Mouse (Mus musculus) gastrocnemius, postnatal 10 days (tissue): ENCODE measurements around the gene Tktl1. TPM values are rescaled to one million over a fixed set of nuclear protein-coding genes. Genes with fewer than 3 reads are reported as not detected.
"Not testable (repeated sequence)": the region's sequence is repeated elsewhere in the genome, so short reads cannot be mapped to it uniquely, and the experiment has no call there.

Experiments
- DNase-seq: peaks from one replicate; pipeline ENCODE4 v3.0.0; 2021; ENCODE audit warnings: mixed read lengths
- long read RNA-seq, 2 experiments: library from polyadenylated mRNA; stranded (forward); transcript quantifications; one replicate each; pipeline ENCODE4 v2.0.0; 2021
- total RNA-seq, 2 experiments: library from RNA; stranded (reverse); gene quantifications; 2 replicates each; pipeline ENCODE4 v1.2.3; 2021

Tktl1 gene
- total RNA-seq, result not detected
- long read RNA-seq, experiment 1, result 0 reads
- long read RNA-seq, experiment 2, result 0 reads

- no peak for DNase-seq
Measured at GRCm38 (mm10) chrX:74176959-74177358, at the start of gene Tktl1. Tktl1 (plus strand) TSS chrX:74177259.

DNA sequence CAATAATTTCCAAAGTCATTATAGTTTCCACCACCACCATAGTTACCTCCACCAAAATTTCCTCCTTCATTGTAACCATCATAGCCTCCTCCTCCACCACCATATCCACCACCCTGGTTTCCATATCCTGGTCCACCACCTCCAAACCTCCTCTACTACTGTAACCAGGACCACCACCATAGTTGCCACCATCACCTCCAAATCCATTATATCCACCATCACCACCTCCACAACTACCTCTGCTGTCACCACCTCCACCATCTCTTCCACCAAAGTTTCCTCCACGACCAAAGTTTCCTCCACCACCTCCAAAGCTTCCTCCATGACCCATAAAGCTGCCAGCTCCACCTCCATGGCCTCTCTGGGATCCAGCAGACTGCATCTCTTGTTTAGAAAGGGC, 41.8 kb upstream of the Tktl1 start, which contains the start of gene Mecp2:
TSS of gene Mecp2 (minus strand) at position 101 of the 400 bp plus-strand sequence.
- not testable (repeated sequence) for DNase-seq

- no peak for DNase-seq
Measured at GRCm38 (mm10) chrX:74167738-74168137, 9.3 kb upstream of the Tktl1 start, which contains the start of gene Tex28. Tex28 (minus strand) TSS chrX:74167838.

- no peak for DNase-seq
Measured at GRCm38 (mm10) chrX:74203556-74203955, 26.5 kb downstream of the Tktl1 start.

DNA sequence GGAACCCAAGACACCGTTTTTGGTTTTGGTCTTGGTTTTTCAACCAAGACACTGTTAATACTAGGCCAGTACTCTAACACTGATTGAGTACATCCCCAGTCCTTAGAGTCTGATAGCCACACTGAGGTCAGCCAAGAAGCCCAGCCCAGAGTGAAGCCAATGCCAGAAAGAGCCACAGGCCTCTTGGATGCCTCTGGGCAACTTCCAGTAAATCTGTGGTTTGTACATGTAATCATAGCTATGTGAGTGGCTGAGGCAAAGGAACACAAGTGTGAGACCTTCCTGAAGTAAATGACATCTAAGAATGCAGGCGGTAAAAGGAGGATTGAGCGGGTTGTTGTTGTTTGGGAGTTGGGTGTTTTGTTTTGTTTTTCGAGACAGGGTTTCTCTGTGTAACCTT, 41.4 kb downstream of the Tktl1 start:
- DNase-seq, result no peak

GRCm38 (mm10) chrX:74219449-74219848, 42.4 kb downstream of the Tktl1 start:
- no peak for DNase-seq

DNA sequence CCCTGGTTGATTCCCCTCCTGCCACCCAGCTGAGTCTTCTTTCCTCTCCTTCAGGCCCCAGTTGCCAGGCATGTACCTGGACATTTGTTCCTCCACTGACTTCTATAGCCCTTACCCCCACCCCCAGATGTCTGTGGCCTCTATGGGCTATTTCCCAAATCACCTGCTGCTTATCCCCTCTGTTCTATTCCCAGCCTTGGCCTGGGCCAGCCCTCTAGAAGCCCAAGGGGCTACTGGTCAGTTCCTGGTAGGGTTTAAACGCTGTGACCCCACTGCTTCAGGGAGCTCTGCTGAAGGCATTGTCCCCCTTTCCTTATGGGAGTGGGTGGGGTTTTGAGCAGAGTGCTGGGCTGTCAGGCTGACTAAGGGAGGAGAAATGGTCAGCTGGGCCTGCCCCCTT, 43.0 kb downstream of the Tktl1 start:
- not testable (repeated sequence) for DNase-seq

DNA sequence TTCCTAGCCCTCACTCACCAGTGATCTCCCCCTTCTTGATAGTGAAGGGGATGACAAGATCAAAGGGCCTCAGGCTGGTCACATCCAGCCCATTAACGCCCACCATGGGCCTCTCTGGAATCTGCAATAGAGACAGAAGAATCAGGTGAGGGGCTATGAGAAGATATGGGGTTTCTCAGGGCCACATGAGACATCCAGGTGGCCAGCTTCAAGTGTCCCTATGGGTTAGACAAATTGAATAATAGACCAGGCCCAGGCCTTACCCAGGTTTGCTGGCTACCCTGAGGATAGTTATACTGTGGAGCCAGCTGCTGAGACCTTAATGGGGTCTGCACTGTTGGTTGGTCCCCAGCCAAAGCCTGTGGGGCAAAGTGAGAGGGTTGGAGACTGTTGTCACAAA, 53.0 kb downstream of the Tktl1 start:
- DNase-seq, result no peak

GRCm38 (mm10) chrX:74233196-74233595, 56.1 kb downstream of the Tktl1 start:
- DNase-seq, result no peak

GRCm38 (mm10) chrX:74240332-74240731, 63.3 kb downstream of the Tktl1 start:
- no peak for DNase-seq

GRCm38 (mm10) chrX:74243396-74243795, 66.3 kb downstream of the Tktl1 start:
- DNase-seq, result no peak

- no peak for DNase-seq
Measured at GRCm38 (mm10) chrX:74243807-74244206, 66.7 kb downstream of the Tktl1 start.

DNA sequence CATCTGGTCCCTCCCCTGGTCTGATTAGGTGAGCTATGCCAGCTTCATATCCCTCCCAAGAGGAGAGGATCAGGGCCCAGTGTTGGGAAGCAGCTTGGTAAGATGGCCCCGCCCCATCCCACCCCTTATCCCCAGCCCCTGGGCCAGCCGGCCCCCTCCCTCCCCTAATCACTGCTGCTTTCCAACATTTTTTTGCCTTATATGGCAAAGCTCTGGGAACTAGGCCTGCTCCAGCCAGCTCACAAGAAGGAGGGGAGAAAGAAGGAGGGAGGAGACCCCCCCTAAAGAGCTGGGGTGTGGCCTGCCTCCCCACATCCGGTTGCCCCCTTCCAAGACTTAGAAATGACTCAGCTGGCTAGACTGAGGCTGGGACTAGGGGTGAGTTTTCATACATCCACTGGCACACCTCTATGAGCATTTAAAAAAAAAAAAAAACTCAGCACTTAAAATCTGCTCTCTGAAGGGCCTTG, 67.6 kb downstream of the Tktl1 start:
- DNase-seq, result peak; percentile 21

DNA sequence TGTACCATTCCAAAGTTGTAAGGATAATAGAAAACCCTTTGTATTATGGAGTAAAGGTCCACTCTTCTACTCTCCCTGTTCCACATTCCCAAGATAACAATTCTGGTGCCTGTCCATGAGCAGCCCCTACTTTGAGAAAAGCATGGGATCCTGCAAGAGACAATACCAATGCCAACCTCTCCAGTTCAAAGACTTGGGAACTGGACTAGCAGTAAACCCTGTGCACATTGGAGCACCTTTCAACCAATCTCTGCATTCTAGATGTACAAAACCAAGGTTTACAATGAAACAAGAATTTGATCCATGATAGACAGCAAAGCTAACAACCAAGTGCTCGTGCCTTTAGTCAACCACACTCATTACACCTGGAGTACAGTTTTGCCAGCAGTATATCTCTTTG, 68.0 kb downstream of the Tktl1 start:
- no peak for DNase-seq

DNA sequence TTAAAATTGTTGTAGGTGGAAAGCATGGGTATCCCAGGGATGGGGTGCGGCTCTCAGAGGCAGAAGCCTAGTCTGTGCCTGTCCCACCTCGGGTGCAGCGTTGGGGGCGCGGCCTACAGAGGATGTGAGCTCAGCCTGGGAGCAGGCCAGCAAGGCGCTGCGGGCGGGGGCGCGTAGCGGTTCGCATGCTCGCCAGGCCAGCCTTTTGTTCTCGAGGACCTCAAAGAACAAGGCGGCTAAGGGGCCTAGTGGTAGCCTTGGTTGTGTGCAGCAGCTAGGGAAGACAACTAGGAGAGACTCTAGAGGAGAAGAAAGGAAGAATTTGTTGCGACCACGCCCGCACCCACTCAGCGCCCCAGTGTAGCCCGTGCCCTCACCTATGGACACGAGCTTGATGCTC, 68.6 kb downstream of the Tktl1 start:
- peak; percentile 79 for DNase-seq

DNA sequence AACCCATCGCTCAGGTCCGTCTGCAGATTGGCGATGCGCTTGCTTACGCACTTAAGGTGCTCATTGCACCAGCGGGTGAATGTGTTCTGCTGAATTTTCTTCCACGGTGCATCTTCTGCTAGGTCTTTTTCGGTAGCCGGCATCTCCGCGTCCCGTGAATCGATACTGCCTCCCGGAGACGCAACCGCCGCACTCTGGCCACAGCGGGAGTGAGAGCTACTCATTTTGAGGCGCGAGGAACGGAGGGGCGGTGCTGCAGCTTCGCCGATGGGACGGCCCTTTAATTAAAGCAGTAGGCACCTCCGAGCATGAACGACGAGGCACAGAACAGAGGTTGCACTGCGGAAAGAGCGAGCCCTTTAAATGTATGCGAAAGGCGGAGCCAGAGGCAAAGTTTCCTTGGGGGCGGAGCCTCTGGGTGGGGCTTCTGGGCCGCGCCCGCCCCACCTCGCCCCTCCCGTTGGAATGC, 69.2 kb downstream of the Tktl1 start:
- peak; percentile 68 for DNase-seq

DNA sequence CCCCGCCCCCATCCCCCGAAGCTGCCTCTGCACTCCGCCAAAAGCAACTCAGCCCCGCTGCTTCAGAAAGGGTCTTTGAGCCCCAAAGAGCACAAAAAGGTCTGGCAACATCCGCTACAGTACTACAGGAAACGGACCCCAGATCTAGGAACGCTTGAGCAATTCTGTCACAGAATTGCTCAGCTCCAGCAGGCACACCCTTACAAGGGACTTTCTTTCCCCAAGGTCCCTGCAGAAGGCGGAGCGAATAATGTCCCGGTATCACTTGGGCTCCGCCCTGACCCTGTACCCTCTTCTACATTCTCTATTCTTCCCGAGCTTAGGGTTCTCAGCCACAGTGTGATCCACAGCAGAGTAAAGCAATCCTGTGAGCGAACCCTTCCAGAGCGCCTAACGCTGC, 69.6 kb downstream of the Tktl1 start:
- no peak for DNase-seq

GRCm38 (mm10) chrX:74248651-74249050, 71.6 kb downstream of the Tktl1 start:
- DNase-seq, result peak; percentile 69

DNA sequence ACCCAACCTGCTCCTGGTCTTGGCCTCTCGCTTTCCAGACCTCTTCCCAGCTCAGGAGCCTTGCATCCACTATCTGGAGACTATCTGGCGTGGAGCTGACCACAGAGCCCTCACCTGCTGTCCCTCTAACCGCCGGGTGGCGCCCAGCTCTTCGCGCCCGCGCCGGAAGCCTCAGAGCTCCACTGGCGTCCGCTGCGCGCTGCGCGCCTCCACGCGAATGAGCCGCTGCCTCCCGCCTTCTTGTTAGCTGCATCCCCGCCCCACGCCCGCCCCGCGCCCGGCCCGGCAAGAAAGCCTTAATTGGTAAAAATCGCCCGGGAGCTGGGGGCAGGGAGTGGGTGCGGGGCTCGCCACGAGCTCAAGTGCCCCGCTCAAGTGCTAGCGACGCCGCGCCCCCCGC, 72.6 kb downstream of the Tktl1 start, which contains the start of gene Flna:
TSS of gene Flna (minus strand) at position 206 of the 400 bp plus-strand sequence.
- DNase-seq, result peak; percentile 62

- DNase-seq, result peak; percentile 72
Measured at GRCm38 (mm10) chrX:74254153-74254887, 77.3 kb downstream of the Tktl1 start, which contains the start of gene Emd. Emd (plus strand) TSS chrX:74254687.

DNA sequence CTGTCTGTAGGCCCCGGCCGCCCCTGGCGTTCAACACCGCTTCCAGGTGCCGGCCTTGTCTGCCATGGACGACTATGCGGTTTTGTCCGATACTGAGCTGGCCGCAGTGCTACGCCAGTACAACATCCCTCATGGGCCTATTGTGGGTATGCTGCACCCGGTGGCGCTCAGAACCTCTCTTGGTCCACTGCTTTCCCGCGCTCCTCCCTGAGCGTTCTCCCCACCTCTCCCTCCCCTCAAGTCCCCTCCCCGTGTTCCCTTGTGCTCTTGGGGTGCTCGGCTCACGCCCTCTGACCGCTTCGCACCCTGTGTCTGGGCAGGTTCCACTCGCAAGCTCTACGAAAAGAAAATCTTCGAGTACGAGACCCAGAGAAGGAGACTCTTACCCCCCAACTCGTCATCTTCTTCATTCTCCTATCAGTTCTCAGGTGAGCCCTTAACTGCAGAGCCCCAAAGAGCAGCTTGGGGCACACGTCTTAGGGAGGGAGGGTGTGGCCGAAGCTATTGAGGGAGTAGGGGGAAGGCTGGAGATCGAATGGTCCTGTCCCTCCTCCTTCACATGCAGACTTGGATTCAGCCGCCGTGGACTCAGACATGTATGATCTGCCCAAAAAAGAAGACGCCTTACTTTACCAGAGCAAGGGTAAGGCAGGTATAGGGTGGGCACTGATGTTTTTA, 78.0 kb downstream of the Tktl1 start:
- no peak for DNase-seq

DNA sequence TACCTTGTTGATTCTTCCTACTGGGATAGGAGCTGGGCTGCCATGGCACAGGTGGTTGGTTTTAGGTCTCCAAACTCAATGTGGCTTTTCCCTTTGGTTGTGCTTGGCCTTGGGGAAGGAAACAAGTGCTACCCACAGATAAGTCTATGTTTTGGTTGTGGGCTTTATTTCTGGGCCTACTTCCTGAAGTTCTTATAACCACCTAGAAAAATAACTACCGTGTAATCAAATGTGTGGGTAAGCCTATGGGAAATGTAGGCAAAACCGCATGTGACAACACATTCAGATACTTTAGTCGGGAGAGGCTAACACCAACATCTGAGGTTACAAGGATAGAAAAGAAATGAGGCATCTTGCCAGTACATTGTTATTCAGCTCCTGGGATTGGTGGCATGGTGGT, 80.7 kb downstream of the Tktl1 start:
- DNase-seq, result no peak
